Mouse (Mus musculus) ovary, adult 10 weeks (tissue): ENCODE results near the gene Gm21244. TPM values are rescaled to one million over a fixed set of nuclear protein-coding genes. Genes with fewer than 3 reads are reported as not detected.

Experiments
- polyA plus RNA-seq: library from polyadenylated mRNA; stranded (reverse); fragments of 350-450 nt; fragmentation: Illumina TruSeq; extraction: RNeasy Lipid Tissue Mini Kit (QIAGEN cat#74804); gene quantifications from one replicate; pipeline ENCODE4 v1.2.3, GENCODE M21; 2014

Gm21244 gene
- polyA plus RNA-seq, result not detected

GRCm38 (mm10) chrY:7169193-7169592, at the start of gene Gm21244:
TSS of gene Gm21244 (minus strand) at chrY:7169293.

Other genes starting within 250 kb of the Gm21244 start
- gene Gm28998, start 84.5 kb upstream of the Gm21244 start, polyA plus RNA-seq, result not detected
- gene Gm21788, start 235.7 kb upstream of the Gm21244 start, polyA plus RNA-seq, result not detected